Mouse (Mus musculus) embryo, embryonic 11 days (tissue): Measurements from ENCODE around the gene Umad1.
"Not testable (repeated sequence)": the region's sequence is repeated elsewhere in the genome, so short reads cannot be mapped to it uniquely, and the experiment has no call there.

Experiments
- DNase-seq: peaks from one replicate; pipeline ENCODE4 v3.0.0-alpha.2; 2015

Umad1 gene

GRCm38 (mm10) chr6:8316201-8316600 is 57.1 kb downstream of the Umad1 start:
- DNase-seq, result no peak

GRCm38 (mm10) chr6:8319591-8319990 is 60.5 kb downstream of the Umad1 start:
- no peak for DNase-seq

- DNase-seq, result not testable (repeated sequence)
Observed at GRCm38 (mm10) chr6:8331496-8331895, 72.4 kb downstream of the Umad1 start.

GRCm38 (mm10) chr6:8333380-8333779 is 74.3 kb downstream of the Umad1 start:
- no peak for DNase-seq

GRCm38 (mm10) chr6:8336487-8337390 is 77.7 kb downstream of the Umad1 start:
- DNase-seq, result no peak

GRCm38 (mm10) chr6:8339453-8339852 is 80.4 kb downstream of the Umad1 start:
- DNase-seq, result no peak

GRCm38 (mm10) chr6:8343271-8343670 is 84.2 kb downstream of the Umad1 start:
- no peak for DNase-seq

GRCm38 (mm10) chr6:8345219-8345856 is 86.2 kb downstream of the Umad1 start:
- peak; percentile 45 for DNase-seq

- DNase-seq, result no peak
Observed at GRCm38 (mm10) chr6:8347154-8347553, 88.1 kb downstream of the Umad1 start.

GRCm38 (mm10) chr6:8348344-8348743 is 89.3 kb downstream of the Umad1 start:
- no peak for DNase-seq

GRCm38 (mm10) chr6:8349060-8349670 is 90.1 kb downstream of the Umad1 start:
- no peak for DNase-seq

- no peak for DNase-seq
Observed at GRCm38 (mm10) chr6:8351507-8351906, 92.4 kb downstream of the Umad1 start.

GRCm38 (mm10) chr6:8352533-8353168 is 93.6 kb downstream of the Umad1 start:
- no peak for DNase-seq

- no peak for DNase-seq
Observed at GRCm38 (mm10) chr6:8353461-8353860, 94.4 kb downstream of the Umad1 start.

GRCm38 (mm10) chr6:8354846-8355245 is 95.8 kb downstream of the Umad1 start:
- no peak for DNase-seq

- no peak for DNase-seq
Observed at GRCm38 (mm10) chr6:8358232-8358631, 99.1 kb downstream of the Umad1 start.

- no peak for DNase-seq
Observed at GRCm38 (mm10) chr6:8358782-8359181, 99.7 kb downstream of the Umad1 start.

GRCm38 (mm10) chr6:8360805-8361204 is 101.7 kb downstream of the Umad1 start:
- no peak for DNase-seq

- no peak for DNase-seq
Observed at GRCm38 (mm10) chr6:8364033-8364756, 105.1 kb downstream of the Umad1 start.

- no peak for DNase-seq
Observed at GRCm38 (mm10) chr6:8364757-8365150, 105.7 kb downstream of the Umad1 start.

- no peak for DNase-seq
Observed at GRCm38 (mm10) chr6:8367675-8368074, 108.6 kb downstream of the Umad1 start.

- peak; percentile 12 for DNase-seq
Observed at GRCm38 (mm10) chr6:8368198-8368864, 109.2 kb downstream of the Umad1 start.
